8 mouse cellular contexts compared by ENCODE assay signal in the genomic region with DNA sequence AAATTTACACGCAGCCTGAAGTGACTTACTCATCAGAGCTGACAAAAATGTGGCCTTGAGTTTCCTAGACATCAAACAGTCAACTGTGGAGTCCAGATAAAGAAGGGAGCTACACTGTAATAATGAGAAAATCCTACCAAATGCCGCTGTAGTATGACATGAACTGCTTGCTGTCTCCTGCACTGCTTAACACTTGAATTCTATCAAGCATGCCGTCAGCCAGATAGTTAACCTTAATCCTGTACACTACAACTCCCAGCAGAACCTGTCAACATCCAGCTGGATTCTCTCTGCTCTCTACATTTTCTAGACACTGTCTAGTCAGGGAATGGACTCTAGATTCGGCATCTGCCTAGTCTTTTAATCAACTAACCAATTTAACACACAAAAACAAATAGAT. TPM values are rescaled to one million over a fixed set of nuclear protein-coding genes. Genes with fewer than 3 reads are reported as not detected.
DNase-seq lines count a peak whose midpoint lies in the region; ATAC-seq lines count a peak whose summit lies in the region.
"Had no signal": no experiment of that assay in that cellular context is flagged by ENCODE, and none has a peak within 500 bp of the region (broad histone marks: within the 10 kb centered on the region; RNA-seq: fewer than 3 reads in every experiment).

No protein-coding gene starts in this region.

- H3K36me3 ChIP-seq in limb, embryonic 12.5 days, result peaks cover 23% of the 10 kb centered on the region
- peaks cover 20% of the 10 kb centered on the region for H3K36me3 ChIP-seq in limb, embryonic 10.5 days
- peaks cover 21% of the 10 kb centered on the region; the same call in 1 of the 2 replicates for H3K36me3 ChIP-seq in embryonic facial prominence, embryonic 14.5 days (ENCODE audit: control insufficient read depth, insufficient read depth, low read length)
- peaks cover 7% of the 10 kb centered on the region; the same call in 1 of the 2 replicates for H3K36me3 ChIP-seq in stomach, embryonic 14.5 days (ENCODE audit: control insufficient read depth, insufficient read depth, low read length)

- no peak for ATAC-seq in limb, embryonic 12.5 days (ENCODE audit: insufficient number of reproducible peaks, insufficient read depth, low FRiP score, low TSS enrichment, low read depth)
- no peak for ATAC-seq in embryonic facial prominence, embryonic 14.5 days (ENCODE audit: low read depth)
- ATAC-seq in stomach, embryonic 14.5 days (ENCODE audit: insufficient number of reproducible peaks, insufficient read depth, low FRiP score, low read depth), result no peak
- ATAC-seq: inflammation-experienced regulatory T-cells, adult 6 months had no signal

- no peaks in the 10 kb centered on the region for H3K27me3 ChIP-seq in limb, embryonic 12.5 days
- no peaks in the 10 kb centered on the region for H3K27me3 ChIP-seq in limb, embryonic 10.5 days (ENCODE audit: low read depth, poor library complexity, severe bottlenecking)
- no peaks in the 10 kb centered on the region for H3K27me3 ChIP-seq in embryonic facial prominence, embryonic 14.5 days (replicated peaks; ENCODE audit: control insufficient read depth, insufficient read depth, low read length)
- no peaks in the 10 kb centered on the region for H3K27me3 ChIP-seq in stomach, embryonic 14.5 days (ENCODE audit: control insufficient read depth, insufficient read depth, low read length)

- peaks cover 18% of the 10 kb centered on the region for H3K4me1 ChIP-seq in limb, embryonic 12.5 days (replicated peaks)
- peaks cover 19% of the 10 kb centered on the region for H3K4me1 ChIP-seq in limb, embryonic 10.5 days
- peaks cover 11% of the 10 kb centered on the region for H3K4me1 ChIP-seq in embryonic facial prominence, embryonic 14.5 days (ENCODE audit: control insufficient read depth, insufficient read depth, low read length)
- no peaks in the 10 kb centered on the region for H3K4me1 ChIP-seq in stomach, embryonic 14.5 days (ENCODE audit: control insufficient read depth, insufficient read depth, low read length)

- peak overlapping the region; percentile 22 for H3K4me2 ChIP-seq in limb, embryonic 12.5 days
- peak overlapping the region; percentile 26; the same call in 1 of the 2 replicates for H3K4me2 ChIP-seq in embryonic facial prominence, embryonic 14.5 days (ENCODE audit: low read depth, low read length)
- H3K4me2 ChIP-seq in stomach, embryonic 14.5 days (replicated peaks; ENCODE audit: low read depth, low read length), result peak overlapping the region; percentile 15

- H3K27ac ChIP-seq in limb, embryonic 12.5 days, result no peak overlapping the region
- H3K27ac ChIP-seq in limb, embryonic 10.5 days, result no peak overlapping the region
- H3K27ac ChIP-seq in embryonic facial prominence, embryonic 14.5 days (replicated peaks; ENCODE audit: low read depth, low read length), result no peak overlapping the region
- H3K27ac ChIP-seq in stomach, embryonic 14.5 days (ENCODE audit: low read length), result peak overlapping the region; percentile 39; the same call in 1 of the 2 replicates

- DNase-seq in limb, embryonic 10.5 days (ENCODE audit: low spot score), result no peak
- no peak for DNase-seq in embryonic facial prominence, embryonic 14.5 days (ENCODE audit: low spot score)
- DNase-seq in kidney, postnatal 10 days, result peak; percentile 57
- no peak for DNase-seq in layer of hippocampus, adult 9-10 months (ENCODE audit: low spot score)
- DNase-seq in layer of hippocampus, postnatal 10 days (ENCODE audit: low spot score in 2 of 2), result no peak

- H3K9me3 ChIP-seq in limb, embryonic 12.5 days, result no peaks in the 10 kb centered on the region
- H3K9me3 ChIP-seq in limb, embryonic 10.5 days (replicated peaks), result no peaks in the 10 kb centered on the region
- no peaks in the 10 kb centered on the region for H3K9me3 ChIP-seq in embryonic facial prominence, embryonic 14.5 days (ENCODE audit: control insufficient read depth, low read length)
- H3K9me3 ChIP-seq in stomach, embryonic 14.5 days (ENCODE audit: control insufficient read depth, low read depth, low read length), result no peaks in the 10 kb centered on the region

- no peak overlapping the region for H3K4me3 ChIP-seq in limb, embryonic 12.5 days (replicated peaks)
- no peak overlapping the region for H3K4me3 ChIP-seq in limb, embryonic 10.5 days
- no peak overlapping the region for H3K4me3 ChIP-seq in embryonic facial prominence, embryonic 14.5 days (ENCODE audit: low read depth, low read length)
- no peak overlapping the region for H3K4me3 ChIP-seq in stomach, embryonic 14.5 days (ENCODE audit: low read depth, low read length)

- no peak overlapping the region for H3K9ac ChIP-seq in limb, embryonic 12.5 days (replicated peaks)
- no peak overlapping the region for H3K9ac ChIP-seq in embryonic facial prominence, embryonic 14.5 days (ENCODE audit: low read depth, low read length)
- no peak overlapping the region for H3K9ac ChIP-seq in stomach, embryonic 14.5 days (replicated peaks; ENCODE audit: low read depth, low read length)

- 75% methylated on average over 4 of the region's 4 CpGs for WGBS in limb, embryonic 12.5 days
- 80% methylated on average over 4 of the region's 4 CpGs for WGBS in limb, embryonic 10.5 days
- 55% methylated on average over 4 of the region's 4 CpGs for WGBS in embryonic facial prominence, embryonic 14.5 days
- 27% methylated on average over 4 of the region's 4 CpGs for WGBS in stomach, embryonic 14.5 days

RNA-seq across cellular contexts. Expression of gene Dnajb4, which starts 20.8 kb away (rescaled TPM):
- 35.2 and 36.8 TPM in 2 replicates for polyA plus RNA-seq in limb, embryonic 12.5 days (2016; fragmentation: Nextera tagmentation; extraction: Ambion mirVana)
- polyA plus RNA-seq in limb, embryonic 10.5 days (2016; fragmentation: Nextera tagmentation; extraction: Ambion mirVana), result 14.0 and 20.7 TPM in 2 replicates
- polyA plus RNA-seq in embryonic facial prominence, embryonic 14.5 days (2014; fragmentation: Nextera tagmentation; extraction: Ambion mirVana), result 32.6 and 36.5 TPM in 2 replicates
- polyA plus RNA-seq in stomach, embryonic 14.5 days (2014; fragmentation: Nextera tagmentation; extraction: Ambion mirVana), result 30.3 and 31.4 TPM in 2 replicates
- 10 to 100 TPM; 45.5 to 49.6 TPM for total RNA-seq in layer of hippocampus, postnatal 10 days (2021)

RNA-seq across cellular contexts. Expression of gene Fubp1, which starts 20.9 kb away (rescaled TPM):
- 403 and 416 TPM in 2 replicates for polyA plus RNA-seq in limb, embryonic 12.5 days (2016; fragmentation: Nextera tagmentation; extraction: Ambion mirVana)
- 412 and 467 TPM in 2 replicates for polyA plus RNA-seq in limb, embryonic 10.5 days (2016; fragmentation: Nextera tagmentation; extraction: Ambion mirVana)
- polyA plus RNA-seq in embryonic facial prominence, embryonic 14.5 days (2014; fragmentation: Nextera tagmentation; extraction: Ambion mirVana), result 199 and 200 TPM in 2 replicates
- 252 and 265 TPM in 2 replicates for polyA plus RNA-seq in stomach, embryonic 14.5 days (2014; fragmentation: Nextera tagmentation; extraction: Ambion mirVana)
- total RNA-seq in layer of hippocampus, postnatal 10 days (2021), result 100 to 1,000 TPM; 136 to 139 TPM

RNA-seq across cellular contexts. Expression of gene Gipc2, which starts 23.3 kb away (rescaled TPM):
- 2.6 and 4.3 TPM in 2 replicates for polyA plus RNA-seq in limb, embryonic 12.5 days (2016; fragmentation: Nextera tagmentation; extraction: Ambion mirVana)
- polyA plus RNA-seq in limb, embryonic 10.5 days (2016; fragmentation: Nextera tagmentation; extraction: Ambion mirVana), result 2.1 and 4.5 TPM in 2 replicates
- 2.3 and 4.6 TPM in 2 replicates for polyA plus RNA-seq in embryonic facial prominence, embryonic 14.5 days (2014; fragmentation: Nextera tagmentation; extraction: Ambion mirVana)
- polyA plus RNA-seq in stomach, embryonic 14.5 days (2014; fragmentation: Nextera tagmentation; extraction: Ambion mirVana), result 43.8 and 51.8 TPM in 2 replicates
- total RNA-seq in layer of hippocampus, postnatal 10 days (2021), result 1 to 10 TPM; 1.3 to 2.8 TPM
- polyA plus RNA-seq: inflammation-experienced regulatory T-cells, adult 6 months had no signal
